Mouse (Mus musculus) c-Kit-negative CD71-positive TER-119-positive erythroid progenitor cells, embryonic 14.5 days (primary cell): ENCODE measurements around the gene Isoc2a.
"Not testable (repeated sequence)": the region's sequence is repeated elsewhere in the genome, so short reads cannot be mapped to it uniquely, and the experiment has no call there.

Experiments used
- DNase-seq: peaks from one replicate; pipeline ENCODE4 v3.0.0-alpha.2; 2013; ENCODE audit warnings: low read depth, low spot score

Isoc2a gene

DNA sequence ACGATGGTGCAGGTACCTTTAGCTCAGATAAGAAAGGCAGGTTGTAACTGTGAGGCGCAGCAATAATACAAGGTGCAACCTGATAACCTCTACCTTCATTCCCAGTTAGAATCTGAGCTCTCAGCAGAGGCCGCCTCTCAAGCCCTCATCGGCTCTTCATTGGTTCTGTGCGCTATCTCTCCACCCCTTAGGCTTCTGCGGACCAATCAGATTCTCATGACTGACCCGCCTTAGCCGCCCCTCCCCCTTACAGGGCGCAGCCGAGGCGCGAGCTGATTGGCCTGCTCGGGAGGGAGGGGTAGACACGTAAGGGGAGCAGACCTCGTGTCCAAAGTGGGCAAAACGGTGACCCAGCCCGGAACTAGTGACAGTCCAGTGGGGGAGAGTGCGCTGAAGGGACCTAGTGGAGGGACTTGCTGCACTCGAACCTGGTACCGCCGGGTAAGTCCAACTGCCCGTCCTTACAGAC lies at the start of gene Isoc2a:
TSS of gene Isoc2a (plus strand) at position 401 of the 469 bp plus-strand sequence.
- DNase-seq: peak; percentile 86

DNA sequence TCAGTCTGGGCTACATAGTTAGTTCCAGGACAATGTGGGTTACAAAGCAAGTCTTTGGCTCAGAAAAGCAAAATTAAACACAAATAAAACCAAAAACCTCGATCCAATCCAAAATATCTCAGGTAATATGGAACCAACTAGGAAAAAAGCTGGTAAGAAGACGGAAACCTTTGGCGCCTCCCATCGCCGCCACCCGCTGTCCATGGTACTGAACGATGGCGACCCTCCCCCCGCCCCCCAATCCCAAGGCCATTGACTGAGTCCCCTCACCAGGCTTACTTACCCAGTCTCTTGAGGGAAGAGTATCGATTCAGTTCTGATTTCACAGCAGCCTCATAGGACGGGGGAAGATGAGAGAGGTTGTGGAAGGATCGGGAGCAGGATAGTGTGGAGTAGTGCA lies 46.5 kb upstream of the Isoc2a start:
- DNase-seq: no peak

DNA sequence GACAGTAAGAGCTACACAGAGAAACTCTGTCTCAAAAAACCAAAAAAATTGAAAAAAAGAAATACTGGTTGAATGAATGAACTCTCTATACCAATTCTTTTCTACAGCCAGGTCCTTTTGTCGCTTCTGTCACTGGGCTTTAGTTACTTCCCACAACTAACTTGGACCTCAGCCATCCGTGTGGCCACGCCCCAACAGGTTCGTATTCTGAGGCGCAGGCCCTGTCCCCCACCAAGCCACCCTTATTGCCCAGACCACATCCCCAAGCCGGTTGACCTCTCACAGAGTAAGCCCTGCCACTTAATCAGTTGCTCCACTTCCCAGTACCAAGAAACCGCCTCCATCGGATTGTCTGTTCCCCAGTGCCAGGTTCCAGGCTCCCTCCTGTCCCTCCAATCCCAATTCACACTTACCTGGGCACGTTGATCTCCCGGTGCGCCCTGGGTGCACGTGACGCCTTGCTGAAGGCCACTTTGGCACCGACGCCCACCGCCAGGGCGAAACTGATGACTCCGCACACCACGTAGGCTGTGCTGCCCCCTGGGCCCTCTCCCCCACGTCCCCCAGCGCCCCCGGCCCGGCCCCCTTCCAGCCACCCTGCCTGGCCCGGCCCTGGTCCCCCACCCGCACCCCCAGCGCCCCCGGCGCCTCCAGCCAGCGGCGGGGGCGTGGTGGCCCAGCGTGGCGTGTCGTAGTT lies 41.2 kb upstream of the Isoc2a start:
- no peak for DNase-seq

DNA sequence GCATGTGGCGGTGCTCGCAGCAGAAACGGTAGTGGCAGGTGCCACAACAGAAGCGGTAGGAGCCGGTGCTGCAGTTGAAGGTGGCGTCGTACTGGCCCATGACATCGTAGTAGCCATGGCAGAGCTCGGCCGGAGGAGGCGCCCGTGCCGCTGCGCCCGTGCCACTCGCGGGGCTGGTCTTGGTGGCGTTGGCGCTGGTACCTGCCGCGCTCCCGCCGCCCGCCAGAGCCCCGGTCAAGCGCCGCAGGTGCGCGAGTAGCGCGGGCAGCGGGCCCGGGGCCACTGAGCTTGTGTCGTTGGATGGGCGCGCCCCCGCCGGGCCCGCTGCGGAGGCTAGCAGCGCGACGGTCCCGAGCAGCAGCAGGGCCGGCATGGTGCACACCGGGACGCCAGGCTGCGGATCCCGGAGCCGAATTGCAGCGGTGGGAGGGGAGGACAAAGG lies 40.6 kb upstream of the Isoc2a start:
- DNase-seq: no peak

DNA sequence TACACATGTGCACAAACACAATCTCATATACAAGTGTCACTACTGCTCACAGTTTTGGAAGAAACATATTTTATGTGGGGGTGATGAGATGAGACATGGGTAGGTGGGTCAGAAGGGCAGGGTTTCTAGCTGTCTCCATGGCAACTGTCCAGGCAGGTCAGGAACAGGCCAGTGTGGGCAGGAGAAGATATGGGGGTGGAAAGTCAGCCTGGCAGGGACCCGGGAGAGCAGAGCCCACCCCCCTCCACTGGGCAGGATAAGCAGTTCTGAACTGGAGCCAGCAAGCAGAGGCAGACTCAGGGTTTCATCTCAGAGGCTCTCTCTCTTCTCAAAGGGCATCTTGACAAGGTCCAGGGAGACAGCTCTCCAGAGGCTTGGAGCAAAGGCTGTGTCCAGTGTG lies 39.3 kb upstream of the Isoc2a start:
- DNase-seq: no peak

DNA sequence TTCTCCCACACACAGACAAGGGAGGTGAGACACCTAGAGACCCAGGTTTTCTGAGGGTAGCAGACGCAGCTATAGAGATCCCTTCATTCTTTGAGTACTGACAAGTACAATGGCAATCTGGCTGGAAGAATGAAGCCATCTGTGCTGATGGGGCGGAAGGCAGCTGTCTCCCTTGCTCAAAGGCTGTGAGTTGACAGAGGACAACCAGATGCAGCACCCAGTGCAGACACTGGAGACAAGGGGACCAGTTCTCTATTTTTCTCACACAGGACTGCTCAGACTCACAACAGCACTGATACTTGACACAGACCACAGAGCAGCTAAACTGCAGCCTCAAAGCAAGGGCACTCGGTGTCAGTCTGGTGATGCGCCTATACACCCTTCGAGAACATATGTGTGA lies 34.9 kb upstream of the Isoc2a start:
- DNase-seq: no peak

DNA sequence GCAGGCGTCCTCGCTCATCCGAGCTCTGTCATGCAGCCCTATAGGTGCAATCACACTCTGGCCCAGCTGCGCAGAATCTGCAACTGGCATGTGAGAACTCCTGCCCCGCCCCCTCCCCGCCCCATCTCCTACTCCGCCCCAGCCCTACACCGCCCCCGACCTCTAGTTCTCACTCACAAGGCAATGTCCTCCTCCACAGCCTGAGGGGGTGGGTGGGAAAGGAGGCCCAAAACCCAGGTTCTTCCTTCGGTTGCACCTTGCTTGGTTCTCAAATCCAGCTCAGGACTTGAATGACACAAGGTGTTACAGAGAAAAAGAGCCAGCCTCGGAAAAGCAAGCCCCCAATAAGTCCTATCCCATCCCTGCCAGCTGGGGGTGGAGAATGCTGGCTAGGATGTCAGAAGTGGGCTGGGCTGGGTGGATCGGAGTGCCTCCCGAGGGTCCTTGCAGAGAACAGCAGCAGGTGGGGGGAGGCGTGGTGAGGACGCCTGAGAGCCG lies 34.3 kb upstream of the Isoc2a start:
- DNase-seq: no peak

DNA sequence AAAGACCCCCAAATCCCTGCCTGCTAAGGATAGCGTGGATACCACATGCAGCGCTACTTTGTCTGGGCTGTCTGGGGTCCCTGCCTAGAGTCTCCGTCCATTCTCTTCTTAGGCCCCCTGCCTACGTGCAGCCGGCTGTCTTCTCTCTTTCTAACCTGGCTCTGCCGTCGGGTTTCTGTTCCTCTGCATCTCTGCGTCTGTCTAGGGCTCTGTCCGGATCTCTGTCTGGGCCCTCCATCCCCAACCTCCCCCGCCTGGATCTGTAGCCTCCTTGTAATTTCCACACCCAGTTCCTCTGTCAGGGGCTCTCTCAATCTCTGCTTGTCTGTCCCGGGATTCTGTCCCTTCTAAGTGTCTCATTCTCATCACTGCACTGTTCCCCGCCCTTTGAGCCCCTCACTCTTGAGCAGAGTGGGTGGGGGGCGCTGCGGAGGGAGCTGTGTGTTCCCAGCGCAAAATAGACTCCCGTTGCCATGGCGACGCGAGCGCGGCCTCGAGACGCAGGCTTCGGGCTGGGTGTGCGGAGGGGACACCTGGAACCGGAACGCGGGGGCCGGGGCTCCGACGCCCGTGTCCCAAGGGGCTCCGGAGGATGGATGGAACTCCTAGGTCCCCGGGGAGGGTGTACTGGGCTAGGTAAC lies 33.2 kb upstream of the Isoc2a start:
- no peak for DNase-seq

DNA sequence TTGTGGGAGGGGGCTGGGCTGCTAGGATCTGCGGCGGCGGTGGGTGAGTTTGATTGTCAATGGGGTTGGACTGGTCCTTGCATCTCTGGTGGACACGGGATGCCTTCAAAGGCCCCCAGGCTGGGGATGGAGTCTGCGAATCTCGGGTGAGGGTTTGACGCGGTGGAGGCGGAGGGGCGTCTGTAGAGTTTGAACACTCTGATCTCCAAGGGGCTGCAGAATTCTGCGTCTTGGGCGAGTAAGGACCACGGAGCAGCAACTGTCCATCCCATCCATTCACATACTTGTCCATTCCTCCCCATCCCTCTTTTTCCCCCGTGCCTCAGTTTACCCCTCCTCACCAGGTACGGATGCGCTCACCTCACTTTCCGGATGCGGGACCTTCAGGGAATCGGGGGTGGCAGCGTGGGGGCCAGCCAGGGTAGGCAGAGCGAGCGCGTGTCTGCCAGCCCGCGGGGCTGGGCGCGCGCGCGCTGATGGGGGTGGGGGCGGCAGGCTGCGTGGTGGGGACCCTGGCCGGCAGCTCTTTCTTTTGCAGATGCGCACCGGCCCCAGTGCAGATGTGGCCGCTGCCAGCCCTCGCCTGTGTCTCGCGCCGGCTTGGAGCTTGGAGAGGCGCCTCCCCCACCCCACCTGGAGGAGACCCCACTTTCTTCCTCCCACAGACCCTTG lies 32.6 kb upstream of the Isoc2a start, which contains the start of gene Shisa7:
TSS of gene Shisa7 (minus strand) at position 452 of the 672 bp plus-strand sequence.
- no peak for DNase-seq

DNA sequence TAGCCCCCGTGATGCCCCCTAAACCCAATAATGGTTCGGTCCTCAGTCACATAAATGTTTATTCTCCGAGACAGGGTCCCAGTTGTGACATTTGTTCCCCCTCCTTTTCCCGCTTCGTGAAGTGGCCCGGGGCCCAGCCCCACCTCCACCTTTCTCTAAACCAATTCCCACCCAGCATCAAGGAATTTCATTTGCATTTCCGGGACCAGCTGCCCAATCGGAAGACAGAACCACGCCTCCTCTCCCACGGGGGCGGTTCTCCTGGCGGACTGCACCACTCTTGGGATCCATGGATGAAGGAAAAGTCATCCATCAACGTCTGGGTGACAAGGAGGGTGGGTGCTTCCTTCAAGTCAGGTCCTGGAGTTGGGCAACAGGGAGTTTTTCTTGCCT lies 32.0 kb upstream of the Isoc2a start:
- DNase-seq: no peak

DNA sequence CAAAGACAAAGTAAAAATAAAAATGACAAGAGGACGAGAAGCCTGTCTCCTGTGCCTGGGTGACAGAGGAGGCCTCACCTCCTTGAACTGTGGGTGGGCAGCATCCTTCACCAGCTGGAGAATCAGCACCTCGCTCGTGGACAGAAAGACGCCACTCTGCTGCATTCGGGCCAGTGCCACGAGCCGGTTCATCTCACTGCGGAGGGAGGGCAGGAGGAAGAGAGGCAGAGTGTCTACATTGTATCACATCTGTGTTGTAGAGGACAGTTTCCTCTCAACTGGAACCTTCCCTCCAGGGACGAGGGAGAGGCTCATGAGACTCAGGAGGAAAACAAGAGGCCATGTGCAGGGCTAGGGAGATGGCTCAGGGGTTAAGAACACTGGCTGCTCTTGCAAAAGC lies 27.6 kb upstream of the Isoc2a start:
- DNase-seq: no peak

DNA sequence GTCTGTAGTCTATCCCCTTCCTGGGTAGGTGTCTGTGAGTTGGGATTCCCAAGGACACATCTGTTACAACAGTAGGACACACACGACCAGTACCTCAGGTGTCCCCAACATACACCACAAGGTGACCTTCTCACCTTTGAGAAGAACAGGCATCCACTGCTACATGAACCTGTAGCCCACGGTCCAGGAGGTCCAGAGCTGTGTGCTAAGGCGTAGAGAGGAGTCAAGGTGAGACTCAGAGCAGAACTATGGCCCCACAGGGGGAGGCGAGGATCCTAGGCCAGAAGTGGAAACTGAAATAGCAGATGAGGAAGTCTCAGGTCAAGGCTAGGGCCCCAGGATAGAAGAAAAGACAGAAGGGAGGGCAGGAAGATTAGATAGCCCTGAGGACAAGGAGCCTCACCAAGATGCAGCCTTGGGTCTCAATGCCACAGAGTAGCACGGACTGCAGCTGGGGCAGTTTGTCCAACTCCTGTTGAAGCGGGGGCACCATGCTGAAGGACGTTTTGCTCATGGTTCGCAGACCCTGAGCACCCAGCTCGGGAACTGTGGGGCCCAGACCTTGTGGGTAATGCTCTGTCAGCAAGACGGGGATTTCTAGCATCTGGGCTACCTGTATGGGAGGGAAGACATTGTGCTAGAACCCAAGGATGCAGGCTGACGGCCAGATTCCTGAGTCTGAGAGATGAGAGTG lies 26.2 kb upstream of the Isoc2a start:
- DNase-seq: no peak

DNA sequence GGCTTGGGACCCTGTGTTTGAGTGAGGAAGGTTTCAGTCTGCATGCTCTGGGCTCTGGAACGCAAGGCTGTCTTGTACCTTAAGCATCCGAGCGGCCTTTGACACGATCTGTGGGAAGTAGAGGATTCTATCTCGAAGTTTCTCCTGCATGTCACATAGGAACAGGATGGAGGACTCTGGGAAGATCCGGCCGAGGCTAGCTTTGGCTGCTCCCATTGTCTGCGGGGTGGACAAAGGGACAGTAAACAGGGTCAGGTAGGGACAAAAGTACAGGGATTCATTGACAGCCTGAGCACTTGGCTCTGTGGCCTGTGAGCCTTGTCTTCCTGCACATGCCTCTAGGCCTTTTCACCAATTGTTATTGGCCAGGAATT lies 25.7 kb upstream of the Isoc2a start:
- no peak for DNase-seq

DNA sequence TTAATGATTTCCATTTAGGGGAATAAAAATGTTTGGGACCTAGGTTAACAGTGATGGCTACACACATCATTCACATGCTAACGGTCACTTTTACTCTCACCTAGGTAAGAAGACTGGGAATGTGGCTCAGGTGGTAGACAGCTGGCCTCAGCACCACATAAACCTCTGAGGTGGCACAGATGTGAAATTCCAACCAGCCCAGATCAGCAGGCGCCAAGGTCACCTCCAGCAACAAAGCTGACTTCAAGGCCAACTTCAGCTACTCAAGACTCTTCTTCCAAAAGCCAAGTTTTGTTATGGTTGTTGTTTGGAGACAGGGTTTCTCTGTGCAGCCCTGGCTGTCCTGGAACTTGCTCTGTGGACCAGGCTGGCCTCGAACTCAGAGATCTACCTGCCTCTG lies 23.3 kb upstream of the Isoc2a start:
- DNase-seq: no peak

DNA sequence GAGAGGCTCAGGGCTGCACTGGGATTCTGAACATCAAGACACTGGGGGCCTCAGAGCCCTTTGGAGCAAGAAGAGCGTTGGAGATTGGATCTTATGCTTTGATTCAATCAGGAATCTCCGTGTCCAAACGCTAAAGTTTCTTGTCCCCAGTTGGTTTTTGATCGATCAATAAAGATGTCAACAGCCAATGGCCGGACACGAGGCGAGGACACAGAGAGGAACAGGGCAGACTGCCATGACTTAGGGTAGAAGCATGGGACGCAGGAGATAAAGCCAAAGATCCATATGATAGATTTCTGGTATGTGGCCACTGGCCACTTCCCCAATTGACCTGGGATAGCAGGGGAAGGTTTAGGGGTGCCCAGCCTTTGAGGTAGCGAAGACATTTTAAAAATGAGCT lies 20.4 kb upstream of the Isoc2a start:
- DNase-seq: no peak

DNA sequence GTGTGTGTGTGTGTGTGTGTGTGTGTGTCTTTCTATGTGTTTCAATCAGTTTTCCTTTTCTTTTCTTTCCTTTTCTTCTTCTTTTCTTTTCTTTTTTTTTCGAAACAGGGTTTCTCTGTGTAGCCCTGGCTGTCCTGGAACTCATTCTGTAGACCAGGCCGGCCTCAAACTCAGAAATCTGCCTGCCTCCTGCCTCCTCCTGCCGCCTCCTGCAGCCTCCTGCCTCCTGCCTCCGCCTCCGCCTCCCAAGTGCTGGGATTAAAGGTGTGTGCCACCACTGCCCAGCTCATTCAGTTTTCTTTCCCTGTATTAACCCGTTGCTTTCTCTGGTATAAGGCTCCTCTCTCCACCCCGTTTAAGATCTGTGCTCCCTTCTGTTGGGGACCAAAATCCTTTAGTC lies 19.6 kb upstream of the Isoc2a start:
- no peak for DNase-seq

DNA sequence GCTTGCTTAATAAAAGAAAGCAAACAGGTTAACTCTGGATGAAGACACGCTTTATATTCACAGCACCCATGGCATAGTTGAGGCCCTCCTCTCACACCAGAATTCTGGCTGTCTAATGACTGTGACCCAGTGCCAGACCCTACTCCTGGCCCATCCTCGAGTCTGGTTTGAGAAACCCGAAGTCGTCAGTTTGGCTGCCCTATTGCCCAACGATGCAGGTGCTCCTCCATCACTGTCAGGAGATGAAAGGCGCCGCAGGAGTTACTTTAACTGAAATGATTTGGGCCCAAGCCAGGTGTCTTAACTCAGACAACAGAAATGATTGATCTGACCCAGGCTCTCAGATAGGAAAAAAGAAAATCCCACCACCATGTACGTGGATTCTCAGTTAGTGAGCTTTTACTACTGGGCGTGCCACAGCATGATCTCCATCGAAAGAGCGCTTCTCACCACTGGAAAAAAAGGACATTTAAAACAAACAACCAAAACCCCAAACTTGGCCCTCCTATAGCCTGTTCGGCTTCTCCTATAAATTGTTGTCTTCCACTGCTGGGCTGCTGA lies 17.5 kb upstream of the Isoc2a start:
- no peak for DNase-seq

DNA sequence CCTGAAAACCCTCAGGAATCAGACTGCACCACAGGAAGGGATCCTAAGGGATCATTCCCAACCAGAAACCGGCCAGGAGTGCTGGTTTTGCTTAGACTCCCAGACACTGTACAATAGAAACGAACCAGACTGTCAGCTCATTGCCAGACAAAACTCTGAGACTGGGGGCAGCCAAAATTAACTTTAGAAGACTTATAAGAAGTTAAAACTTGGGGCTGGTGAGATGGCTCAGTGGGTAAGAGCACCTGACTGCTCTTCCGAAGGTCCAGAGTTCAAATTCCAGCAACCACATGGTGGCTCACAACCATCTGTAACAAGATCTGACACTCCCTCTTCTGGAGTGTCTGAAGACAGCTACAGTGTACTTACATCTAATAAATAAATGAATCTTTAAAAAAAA lies 16.0 kb upstream of the Isoc2a start:
- not testable (repeated sequence) for DNase-seq

DNA sequence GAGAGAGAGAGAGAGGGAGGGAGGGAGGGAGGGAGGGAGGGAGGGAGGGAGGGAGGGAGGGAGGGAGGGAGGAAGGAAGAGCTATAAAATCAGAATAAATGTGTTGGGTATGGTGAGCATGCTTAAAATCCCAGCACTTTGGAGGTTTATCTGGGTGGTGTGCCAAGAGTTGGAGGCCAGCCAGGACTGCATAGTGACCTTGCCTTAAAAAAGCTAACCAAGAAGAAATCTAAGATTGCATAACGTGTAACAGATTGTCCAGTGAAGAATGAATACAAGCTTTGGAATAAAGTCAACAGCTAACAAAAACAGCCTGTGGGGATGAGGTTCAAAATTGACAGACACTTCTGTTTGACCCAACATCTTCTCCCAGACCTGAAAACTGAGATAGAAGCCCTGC lies 13.9 kb upstream of the Isoc2a start:
- DNase-seq: no peak

DNA sequence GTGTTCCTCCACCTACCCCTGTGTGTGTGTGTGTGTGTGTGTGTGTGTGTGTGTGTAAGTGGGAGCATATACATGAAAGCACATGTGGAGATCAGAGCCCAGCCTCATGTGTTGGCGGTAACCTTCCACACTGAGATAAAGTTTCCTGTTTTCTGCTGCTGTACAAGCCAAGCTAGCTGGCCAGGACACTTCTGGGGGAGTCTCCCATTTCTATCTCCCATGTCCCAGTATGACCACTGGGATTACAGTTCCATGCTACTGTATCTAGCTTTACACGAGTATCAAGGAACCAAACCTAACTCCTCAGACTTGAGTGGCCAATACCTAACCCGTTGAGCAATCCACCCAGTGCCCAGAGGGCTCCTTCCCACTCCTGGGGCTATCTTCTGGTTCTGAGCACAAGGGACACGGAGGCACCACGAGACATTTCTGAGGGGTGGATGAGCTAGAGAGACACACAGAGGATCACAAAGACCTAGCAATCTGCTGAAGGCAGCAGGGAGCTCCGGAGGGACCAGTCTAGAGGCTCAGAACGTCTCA lies 13.3 kb upstream of the Isoc2a start:
- DNase-seq: no peak

DNA sequence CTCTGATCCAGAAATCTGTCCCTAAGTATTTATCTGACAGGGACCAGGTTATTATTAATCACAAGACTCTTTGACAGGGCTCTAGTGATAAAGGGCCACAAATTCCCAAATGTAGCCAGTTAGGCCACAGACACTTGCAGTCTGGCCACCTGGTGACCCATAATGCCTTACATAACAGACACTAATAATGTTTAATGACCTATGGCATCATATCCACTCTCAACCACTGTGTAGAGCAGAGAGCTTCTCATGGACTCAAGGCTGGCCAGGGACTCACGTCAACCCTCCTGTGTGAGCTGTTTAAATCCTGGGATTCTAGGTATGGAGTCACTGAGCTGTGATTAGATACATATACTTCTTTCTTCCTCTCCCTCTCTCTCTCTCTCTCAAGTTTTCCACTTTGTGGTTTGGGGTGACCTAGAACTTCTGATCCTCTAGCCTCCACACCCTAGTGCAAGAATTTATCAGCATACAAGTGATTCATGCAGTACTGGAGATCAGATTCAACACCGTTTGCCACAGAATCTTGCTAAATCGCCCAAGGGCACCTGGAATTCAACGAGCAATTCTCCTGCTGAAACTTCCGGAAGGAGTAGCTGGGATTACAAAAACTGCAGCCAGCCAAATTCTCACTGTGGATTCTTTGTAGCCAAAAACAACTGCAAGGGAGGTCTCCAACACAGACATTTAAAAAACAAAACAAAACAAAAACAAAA lies 12.7 kb upstream of the Isoc2a start:
- no peak for DNase-seq
